Mouse (Mus musculus): ENCODE results near the gene Usp46. TPM values are rescaled to one million over a fixed set of nuclear protein-coding genes. Genes with fewer than 3 reads are reported as not detected.
A peak's percentile ranks its signal among the peaks of the same experiment; 100 is the strongest.
"Not testable (repeated sequence)": the region's sequence is repeated elsewhere in the genome, so short reads cannot be mapped to it uniquely, and the experiment has no call there.

Usp46 gene
- polyA plus RNA-seq, 1 experiment from 2014 or later: 32.7 TPM

DNA sequence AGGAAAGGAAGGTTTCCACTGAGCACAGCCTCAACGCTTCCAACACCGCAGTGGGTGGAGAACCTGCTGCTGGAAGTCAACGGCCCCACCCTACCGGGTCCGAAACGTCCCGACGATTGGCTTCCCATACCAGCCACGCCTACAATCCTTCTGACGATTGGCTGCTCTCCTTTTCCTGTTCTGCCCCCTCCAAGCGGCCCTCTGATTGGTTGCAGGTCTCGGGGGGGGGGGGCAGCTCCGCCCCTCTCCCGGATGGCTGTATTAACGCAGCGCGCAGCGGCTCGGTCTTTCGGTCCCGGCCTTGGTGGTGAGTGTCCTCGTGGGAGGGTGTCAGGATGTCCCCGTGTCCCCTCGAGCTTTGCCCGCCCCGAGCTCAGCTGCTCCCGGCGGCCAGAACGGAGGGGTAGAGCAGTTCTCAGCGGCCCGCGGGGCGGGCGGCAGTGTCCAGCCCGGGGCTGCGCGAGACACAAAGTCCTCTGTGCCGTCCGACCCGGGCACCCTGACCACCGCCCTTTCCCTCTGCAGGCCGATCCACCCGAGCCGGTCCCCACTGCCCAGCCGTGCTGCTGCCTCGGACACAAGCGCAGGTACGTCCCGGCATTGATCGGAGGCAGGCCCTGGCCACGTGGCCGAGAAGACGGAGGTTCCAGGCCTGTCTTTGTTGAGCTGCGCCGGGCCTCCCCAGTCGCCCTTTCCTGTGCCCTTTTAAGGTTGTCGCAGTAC is 24.8 kb upstream of the Usp46 start:
- Histone ChIP-seq H3K9ac (peak overlapping the region; percentile 99), H3K27me3 (replicated peaks) (no peaks in the 10 kb centered on the region), H3K27ac (peak overlapping the region; percentile 86), H3K9me3 (no peaks in the 10 kb centered on the region), H3K36me3 (replicated peaks) (peaks cover 10% of the 10 kb centered on the region; the same call in 1 of the 2 replicates), H3K4me1 (peaks cover 13% of the 10 kb centered on the region), H3K4me2 (peak overlapping the region; percentile 59), H3K4me3 (peak overlapping the region; percentile 89)
- ATAC-seq (replicated peaks): peak; percentile 99
- under 1% methylated on average over 57 of the region's 57 CpGs for WGBS

DNA sequence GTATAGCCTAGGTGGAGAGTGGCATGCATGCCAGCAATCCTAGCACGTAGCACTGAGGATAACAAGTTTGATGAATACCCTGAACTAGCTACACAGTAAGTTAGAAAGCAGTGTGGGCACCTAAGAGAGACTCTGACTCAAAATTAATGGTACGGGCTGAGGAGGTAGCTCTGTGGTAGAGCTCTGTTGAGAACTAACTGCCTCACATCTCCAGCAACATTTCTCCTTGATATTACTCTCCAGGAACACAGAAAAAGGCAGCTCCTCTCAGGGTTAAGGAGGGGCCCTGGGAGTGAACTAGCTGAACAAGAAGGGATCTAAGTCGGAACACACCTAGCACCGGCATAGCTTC is 24.2 kb upstream of the Usp46 start:
- WGBS: 47% methylated on average over 4 of the region's 4 CpGs
- Histone ChIP-seq H3K36me3 (replicated peaks) (peaks cover 10% of the 10 kb centered on the region; the same call in 1 of the 2 replicates), H3K27ac (peak overlapping the region; percentile 72), H3K9ac (peak overlapping the region; percentile 49; the same call in 1 of the 2 replicates), H3K4me1 (peaks cover 13% of the 10 kb centered on the region), H3K9me3 (no peaks in the 10 kb centered on the region), H3K27me3 (replicated peaks) (no peaks in the 10 kb centered on the region), H3K4me2 (peak overlapping the region; percentile 59), H3K4me3 (peak overlapping the region; percentile 89)
- no peak; the same call in 1 of the 2 replicates for ATAC-seq (replicated peaks)

DNA sequence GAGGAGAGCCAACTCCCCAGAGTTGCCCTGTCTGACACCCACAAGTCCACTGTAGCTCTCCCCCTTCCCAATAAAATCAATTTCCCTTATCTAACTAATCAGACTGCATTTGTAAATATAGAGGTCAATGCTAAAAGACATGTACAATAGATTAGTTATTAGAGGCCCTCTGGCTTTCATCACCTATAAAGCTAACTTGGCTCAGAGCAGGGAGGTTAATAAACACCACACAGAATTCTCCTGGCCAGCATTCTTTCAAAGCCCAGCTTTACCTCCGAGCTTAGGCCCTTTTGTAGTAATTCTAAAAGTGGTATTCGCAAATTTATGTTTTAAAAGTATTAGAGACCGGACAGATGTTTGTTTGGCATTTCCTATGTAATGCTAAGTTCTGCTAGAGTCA is 21.4 kb upstream of the Usp46 start:
- no peak for ATAC-seq (replicated peaks)
- no peaks in the 10 kb centered on the region for H3K27me3 ChIP-seq (replicated peaks)
- 94% methylated on average over 3 of the region's 3 CpGs for WGBS
- no peaks in the 10 kb centered on the region for H3K9me3 ChIP-seq
- H3K4me2 ChIP-seq: no peak overlapping the region
- H3K4me1 ChIP-seq: peaks cover 10% of the 10 kb centered on the region
- H3K27ac ChIP-seq: no peak overlapping the region
- H3K4me3 ChIP-seq: no peak overlapping the region
- no peaks in the 10 kb centered on the region for H3K36me3 ChIP-seq (replicated peaks)
- H3K9ac ChIP-seq: no peak overlapping the region

DNA sequence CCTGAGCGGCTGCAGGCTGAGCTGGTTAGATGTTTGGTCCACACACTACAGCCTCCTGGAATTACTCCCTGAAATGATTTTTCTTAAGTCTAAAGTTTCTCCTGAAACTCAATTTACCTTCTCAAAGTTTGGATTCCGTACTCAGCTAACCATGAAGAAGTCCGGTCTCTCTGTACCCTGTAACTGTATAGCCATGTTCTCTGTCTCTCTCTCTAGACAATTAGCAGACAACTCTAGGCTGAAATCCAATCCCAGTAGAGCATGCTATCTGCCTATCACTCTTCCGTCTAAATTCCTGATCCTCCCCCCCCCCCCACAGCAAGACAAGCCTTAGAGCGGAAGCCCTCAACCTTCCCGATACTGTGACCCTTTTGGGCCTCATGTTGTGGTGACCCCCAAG is 13.5 kb upstream of the Usp46 start:
- Histone ChIP-seq H3K4me2 (no peak overlapping the region), H3K27me3 (replicated peaks) (0 out of 2 replicates have a peak, but pooled peaks cover 3% of the 10 kb centered on the region), H3K4me1 (no peaks in the 10 kb centered on the region), H3K27ac (no peak overlapping the region), H3K36me3 (replicated peaks) (no peaks in the 10 kb centered on the region), H3K4me3 (no peak overlapping the region), H3K9me3 (no peaks in the 10 kb centered on the region), H3K9ac (no peak overlapping the region)
- 91% methylated on average over 6 of the region's 6 CpGs for WGBS
- no peak for ATAC-seq (replicated peaks)

DNA sequence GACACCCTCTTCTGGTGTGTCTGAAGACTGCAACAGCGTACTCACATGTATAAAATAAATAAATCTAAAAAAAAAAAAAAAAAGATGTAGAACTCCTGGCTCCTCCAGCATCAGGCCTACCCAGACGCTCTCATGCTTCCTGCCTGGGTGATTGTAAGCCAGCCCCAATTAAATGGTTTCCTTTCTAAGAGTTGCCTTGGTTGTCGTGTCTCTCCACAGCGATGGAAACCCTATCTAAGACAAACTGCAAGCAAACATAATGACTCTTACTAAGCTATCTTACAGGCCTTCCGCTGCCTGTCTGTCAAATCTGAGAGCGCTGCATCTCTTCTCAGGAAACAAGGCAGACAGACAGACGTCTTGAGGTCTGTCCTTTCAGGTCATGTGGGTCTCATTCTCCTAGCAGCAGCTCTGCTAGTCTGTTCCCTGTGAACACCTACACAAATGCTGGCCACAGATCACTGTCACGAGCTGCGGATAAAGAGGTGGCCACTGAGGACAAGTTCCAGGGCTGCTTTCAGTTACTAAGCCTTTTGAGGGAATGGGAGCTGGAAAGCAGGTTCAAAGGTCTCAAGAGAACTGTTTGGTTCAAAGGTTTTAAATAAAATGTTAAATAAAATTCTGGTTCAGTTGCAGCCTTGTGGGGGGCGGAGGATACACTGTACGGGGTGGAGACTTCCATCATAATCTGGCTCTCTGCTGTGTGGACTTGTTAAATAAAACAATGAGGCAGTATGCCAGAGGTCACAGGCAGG is 10.8 kb upstream of the Usp46 start:
- no peaks in the 10 kb centered on the region for H3K36me3 ChIP-seq (replicated peaks)
- H3K4me1 ChIP-seq: no peaks in the 10 kb centered on the region
- 0 out of 2 replicates have a peak, but pooled peaks cover 3% of the 10 kb centered on the region for H3K27me3 ChIP-seq (replicated peaks)
- ATAC-seq (replicated peaks): no peak
- H3K9ac ChIP-seq: no peak overlapping the region
- no peak overlapping the region for H3K4me3 ChIP-seq
- H3K9me3 ChIP-seq: no peaks in the 10 kb centered on the region
- no peak overlapping the region for H3K27ac ChIP-seq
- no peak overlapping the region for H3K4me2 ChIP-seq
- WGBS: 85% methylated on average over 11 of the region's 11 CpGs

DNA sequence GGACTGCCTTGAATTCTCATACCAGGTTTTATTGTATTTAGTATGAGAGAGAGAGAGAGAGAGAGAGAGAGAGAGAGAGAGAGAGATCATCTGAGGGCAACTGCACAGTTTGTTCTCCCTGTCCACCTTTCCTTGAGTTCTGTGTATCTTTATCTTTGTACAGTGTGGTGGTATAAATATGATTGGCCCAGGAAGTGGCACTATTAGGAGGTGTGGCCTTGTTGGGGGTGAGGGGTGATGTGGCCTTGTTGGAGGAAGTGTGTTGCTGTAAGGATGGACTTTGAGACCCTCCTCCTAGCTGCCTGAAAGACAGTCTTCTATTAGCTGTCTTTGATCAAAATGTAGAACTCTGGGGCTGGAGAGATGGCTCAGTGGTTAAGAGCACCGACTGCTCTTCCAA is 10.2 kb upstream of the Usp46 start:
- WGBS: 100% methylated on average over 1 of the region's 1 CpGs
- H3K4me2 ChIP-seq: no peak overlapping the region

DNA sequence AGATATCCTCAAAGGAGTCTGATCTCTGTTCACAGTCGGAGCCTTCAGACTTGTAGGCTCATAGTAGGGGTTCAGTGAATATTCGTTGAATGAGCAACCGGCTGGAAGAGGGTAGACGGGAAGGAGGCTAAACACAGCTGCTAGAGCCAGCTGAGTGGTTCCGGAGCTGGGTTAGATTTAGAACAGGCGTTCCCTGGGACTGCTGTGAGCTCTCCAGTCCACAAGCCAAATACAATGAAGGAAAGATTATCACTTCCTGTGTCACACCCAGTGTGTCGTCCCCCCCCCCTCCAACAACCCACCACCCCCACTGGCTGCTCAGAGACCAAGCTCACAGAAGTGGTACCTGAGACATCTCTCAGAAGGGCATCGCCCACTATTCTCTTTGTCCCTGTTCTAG is 9.7 kb upstream of the Usp46 start:
- H3K27me3 ChIP-seq (replicated peaks): 0 out of 2 replicates have a peak, but pooled peaks cover 3% of the 10 kb centered on the region
- no peaks in the 10 kb centered on the region for H3K4me1 ChIP-seq
- no peak overlapping the region for H3K27ac ChIP-seq
- no peak overlapping the region for H3K9ac ChIP-seq
- no peaks in the 10 kb centered on the region for H3K36me3 ChIP-seq (replicated peaks)
- no peak overlapping the region for H3K4me3 ChIP-seq
- no peak for ATAC-seq (replicated peaks)
- H3K4me2 ChIP-seq: no peak overlapping the region
- no peaks in the 10 kb centered on the region for H3K9me3 ChIP-seq
- WGBS: 35% methylated on average over 8 of the region's 8 CpGs

More for the DNA sequence above, 10.2 kb upstream of the Usp46 start:
- no peaks in the 10 kb centered on the region for H3K36me3 ChIP-seq (replicated peaks)
- H3K27me3 ChIP-seq (replicated peaks): 0 out of 2 replicates have a peak, but pooled peaks cover 3% of the 10 kb centered on the region
- H3K9ac ChIP-seq: no peak overlapping the region
- H3K9me3 ChIP-seq: no peaks in the 10 kb centered on the region
- H3K4me3 ChIP-seq: no peak overlapping the region
- no peak overlapping the region for H3K27ac ChIP-seq
- no peaks in the 10 kb centered on the region for H3K4me1 ChIP-seq
- ATAC-seq (replicated peaks): no peak

DNA sequence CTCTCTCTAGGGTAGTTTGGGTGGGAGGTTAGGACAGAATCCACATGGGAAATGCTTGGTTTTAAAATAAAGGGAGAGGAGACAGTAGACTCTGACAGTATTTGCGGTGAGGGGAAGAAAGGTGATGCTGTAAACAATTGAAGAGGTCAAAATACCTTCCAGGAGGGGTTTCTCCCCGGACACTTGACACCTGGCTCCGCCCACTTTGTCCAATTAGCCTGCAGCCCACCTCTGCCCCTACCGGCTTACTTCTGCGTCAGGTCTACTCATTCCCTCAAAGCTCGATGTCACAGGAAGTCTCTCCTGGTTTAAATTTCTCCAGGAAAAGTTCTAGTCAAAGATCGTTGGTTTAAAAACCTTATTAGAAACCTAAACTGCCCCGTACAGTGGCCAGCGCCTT is 8.5 kb upstream of the Usp46 start:
- 0 out of 2 replicates have a peak, but pooled peaks cover 3% of the 10 kb centered on the region for H3K27me3 ChIP-seq (replicated peaks)
- 9% methylated on average over 9 of the region's 9 CpGs for WGBS
- H3K27ac ChIP-seq: no peak overlapping the region
- no peak overlapping the region for H3K4me3 ChIP-seq
- no peaks in the 10 kb centered on the region for H3K9me3 ChIP-seq
- H3K4me1 ChIP-seq: no peaks in the 10 kb centered on the region
- H3K4me2 ChIP-seq: no peak overlapping the region
- no peak overlapping the region for H3K9ac ChIP-seq
- ATAC-seq (replicated peaks): no peak
- no peaks in the 10 kb centered on the region for H3K36me3 ChIP-seq (replicated peaks)

DNA sequence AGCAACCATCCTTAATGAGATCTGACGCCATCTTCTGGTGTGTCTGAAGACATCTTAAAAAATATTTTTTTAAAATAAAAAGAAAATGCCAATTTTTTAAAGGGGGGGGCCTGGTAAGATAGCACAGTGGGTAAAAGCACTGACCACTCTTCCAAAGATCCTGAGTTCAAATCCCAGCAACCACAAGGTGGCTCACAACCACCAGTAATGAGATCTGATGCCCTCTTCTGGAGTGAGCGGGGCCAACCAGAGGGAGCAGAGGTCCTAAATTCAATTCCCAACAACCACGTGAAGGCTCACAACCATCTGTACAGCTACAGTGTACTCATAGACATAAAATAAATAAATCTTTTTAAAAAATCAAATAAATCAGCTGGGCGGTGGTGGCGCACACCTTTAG is 2.3 kb upstream of the Usp46 start:
- not testable (repeated sequence) for H3K4me3 ChIP-seq; H3K9me3 ChIP-seq; ATAC-seq (replicated peaks); H3K9ac ChIP-seq; H3K27me3 ChIP-seq (replicated peaks); H3K4me2 ChIP-seq; H3K27ac ChIP-seq; H3K36me3 ChIP-seq (replicated peaks)
- H3K4me1 ChIP-seq: peaks cover 29% of the 10 kb centered on the region
- WGBS: 87% methylated on average over 5 of the region's 5 CpGs

DNA sequence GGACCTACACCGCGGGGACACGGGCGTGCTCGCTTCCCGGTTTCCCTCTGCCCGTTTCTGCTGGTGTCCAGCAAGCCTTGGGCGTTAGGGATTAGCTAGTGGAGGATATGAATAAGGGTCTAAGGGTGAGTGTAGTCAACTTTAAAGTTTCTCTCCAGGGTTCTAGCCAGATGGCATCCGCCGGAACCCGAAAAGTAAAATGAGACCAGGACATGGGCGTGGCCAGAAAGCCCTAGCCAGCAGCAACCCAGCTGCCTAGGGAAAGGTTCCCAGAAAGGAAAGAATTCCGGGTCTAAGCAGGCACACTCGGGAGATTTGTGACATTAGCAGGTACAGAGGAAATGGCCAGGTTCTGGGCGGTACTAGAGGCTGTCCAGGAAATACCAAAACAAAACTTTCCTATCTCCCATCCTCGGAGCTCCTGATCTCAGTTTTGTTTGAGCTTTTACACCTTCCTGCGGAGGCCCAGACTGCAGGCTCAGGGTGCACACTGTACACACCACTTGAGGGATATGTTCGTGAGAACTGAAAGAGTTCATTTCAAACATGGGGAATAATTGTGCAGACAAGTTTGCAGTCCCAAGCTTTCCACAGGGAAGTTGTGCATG is 587 bp upstream of the Usp46 start:
- peaks cover 37% of the 10 kb centered on the region for H3K4me1 ChIP-seq
- no peaks in the 10 kb centered on the region for H3K36me3 ChIP-seq (replicated peaks)
- H3K4me3 ChIP-seq: peak overlapping the region; percentile 66
- peak overlapping the region; percentile 92 for H3K4me2 ChIP-seq
- H3K27ac ChIP-seq: peak overlapping the region; percentile 86
- H3K9me3 ChIP-seq: no peaks in the 10 kb centered on the region
- ATAC-seq (replicated peaks): peak; percentile 49
- under 1% methylated on average over 18 of the region's 18 CpGs for WGBS
- peak overlapping the region; percentile 87 for H3K9ac ChIP-seq
- H3K27me3 ChIP-seq (replicated peaks): no peaks in the 10 kb centered on the region

DNA sequence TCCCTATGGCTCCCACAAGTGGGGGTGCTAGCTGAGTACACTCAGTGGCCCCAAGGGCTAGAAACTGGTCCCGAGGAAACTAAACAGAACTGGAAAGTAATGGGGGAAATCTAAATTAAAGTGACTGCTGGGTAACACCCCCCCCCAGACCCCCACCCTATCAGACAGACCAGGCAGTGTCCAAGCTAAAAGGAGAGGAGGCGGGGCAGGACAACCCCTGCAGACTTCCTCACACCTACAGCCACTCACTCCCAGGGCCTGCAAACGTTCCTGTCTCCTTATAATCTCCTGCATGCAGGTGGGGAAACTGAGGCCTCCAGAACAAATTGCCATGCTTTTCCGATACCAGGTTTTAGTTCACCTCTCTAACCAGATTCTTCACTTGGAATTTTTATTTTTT is 885 bp downstream of the Usp46 start:
- WGBS: 15% methylated on average over 4 of the region's 4 CpGs
- H3K36me3 ChIP-seq (replicated peaks): no peaks in the 10 kb centered on the region
- peak overlapping the region; percentile 87; the same call in 1 of the 2 replicates for H3K9ac ChIP-seq
- H3K27ac ChIP-seq: no peak overlapping the region
- peaks cover 37% of the 10 kb centered on the region for H3K4me1 ChIP-seq
- no peaks in the 10 kb centered on the region for H3K27me3 ChIP-seq (replicated peaks)
- H3K9me3 ChIP-seq: no peaks in the 10 kb centered on the region
- peak overlapping the region; percentile 92 for H3K4me2 ChIP-seq
- H3K4me3 ChIP-seq: peak overlapping the region; percentile 66
- 0 out of 2 replicates have a peak, but pooled peaks have one; percentile 22 for ATAC-seq (replicated peaks)

DNA sequence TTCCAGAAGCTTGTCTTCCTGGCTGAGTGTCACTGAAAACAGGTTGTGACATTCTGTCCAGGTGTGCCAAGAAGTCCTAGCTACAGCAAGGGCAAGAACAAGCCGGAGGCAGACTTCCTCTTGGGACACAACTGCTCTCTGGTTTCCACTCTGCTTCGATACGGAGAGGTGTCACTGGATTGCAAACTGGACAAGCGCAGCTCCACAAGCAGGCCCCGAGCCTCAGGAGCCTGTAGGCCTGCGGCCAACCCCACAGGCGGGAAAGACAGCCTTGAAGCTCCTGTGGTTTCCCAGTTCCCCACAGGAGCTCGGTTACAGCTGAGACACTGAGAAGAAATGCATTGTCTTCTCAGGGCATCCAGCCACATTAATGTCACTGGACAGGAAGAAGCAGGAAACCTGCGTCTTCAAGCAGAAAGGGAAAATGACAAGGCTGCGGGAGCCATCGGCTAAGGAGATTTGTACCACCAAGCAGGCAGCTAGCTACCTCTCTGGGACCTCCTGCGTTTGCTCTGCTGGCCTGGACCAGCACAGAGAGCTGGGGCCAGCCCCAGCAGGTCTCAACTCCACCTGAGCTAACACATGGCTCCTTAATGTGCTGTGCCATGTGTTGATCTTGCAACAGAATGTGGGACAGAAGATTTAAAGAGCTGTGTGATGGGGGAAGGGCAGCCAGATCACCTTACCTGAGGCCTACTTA is 1.7 kb downstream of the Usp46 start:
- WGBS: 35% methylated on average over 12 of the region's 12 CpGs
- Histone ChIP-seq H3K9me3 (no peaks in the 10 kb centered on the region), H3K4me1 (peaks cover 37% of the 10 kb centered on the region), H3K4me2 (peak overlapping the region; percentile 92), H3K27ac (0 out of 2 replicates have a peak overlapping the region, but pooled peaks have one; percentile 8), H3K36me3 (replicated peaks) (no peaks in the 10 kb centered on the region), H3K4me3 (peak overlapping the region; percentile 5; the same call in 1 of the 2 replicates), H3K9ac (no peak overlapping the region), H3K27me3 (replicated peaks) (no peaks in the 10 kb centered on the region)
- no peak for ATAC-seq (replicated peaks)
